Mouse (Mus musculus) kidney, postnatal 0 days (tissue): ENCODE data around the gene Tpcn2. TPM values are rescaled to one million over a fixed set of nuclear protein-coding genes. Genes with fewer than 3 reads are reported as not detected.
A peak's percentile ranks its signal among the peaks of the same experiment; 100 is the strongest.

Experiments used
- ATAC-seq: fragments of 200-750 bp; cut with Nextera tagmentation; replicated peaks from 2 replicates; pipeline ENCODE4 v1.8.0; 2017; ENCODE audit warnings: low read depth, moderate number of reproducible peaks, moderate TSS enrichment, moderate library complexity; ENCODE audit not compliant: low FRiP score
- DNase-seq: peaks from one replicate; pipeline ENCODE4 v3.0.0-alpha.2; 2016; ENCODE audit warnings: low spot score
- H3K27ac ChIP-seq: fragments of 300-500 bp; sonication (generic); 2 replicates; pipeline ENCODE4 v1.5.1; 2014; ENCODE audit warnings: mild to moderate bottlenecking
- H3K27me3 ChIP-seq: fragments of 300-500 bp; sonication (generic); 2 replicates; pipeline ENCODE4 v1.6.1; 2014; ENCODE audit warnings: low read length, mixed read lengths; ENCODE audit not compliant: insufficient read depth
- H3K36me3 ChIP-seq: fragments of 300-500 bp; sonication (generic); 2 replicates; pipeline ENCODE4 v1.6.1; 2014; ENCODE audit warnings: low read length, mixed read lengths; ENCODE audit not compliant: insufficient read depth
- H3K4me1 ChIP-seq: fragments of 300-500 bp; sonication (generic); replicated peaks from 2 replicates; pipeline ENCODE4 v1.6.1; 2014; ENCODE audit warnings: antibody characterized with exemption, low read length, mixed read lengths; ENCODE audit not compliant: insufficient read depth
- H3K4me2 ChIP-seq: fragments of 300-500 bp; sonication (generic); 2 replicates; pipeline ENCODE4 v1.6.1; 2014; ENCODE audit warnings: mild to moderate bottlenecking, low read length, moderate library complexity, mixed read lengths
- H3K4me3 ChIP-seq: fragments of 300-500 bp; sonication (generic); replicated peaks from 2 replicates; pipeline ENCODE4 v1.5.1; 2014; ENCODE audit warnings: low read depth, low read length
- H3K9ac ChIP-seq: fragments of 300-500 bp; sonication (generic); 2 replicates; pipeline ENCODE4 v1.6.1; 2014; ENCODE audit warnings: low read depth, low read length
- H3K9me3 ChIP-seq: fragments of 300-500 bp; sonication (generic); replicated peaks from 2 replicates; pipeline ENCODE4 v1.6.1; 2016; ENCODE audit warnings: low read length, inconsistent platforms, mixed read lengths
- CTCF ChIP-seq: IDR thresholded peaks from 2 replicates; pipeline ENCODE4 v1.5.1; 2016; ENCODE audit warnings: antibody characterized with exemption, low read depth, mild to moderate bottlenecking, moderate library complexity
- WGBS: fragments of 180-500 bp; shearing (Covaris S2); extraction: QIAGEN DNeasy Blood & Tissue Kit; methylation state at CpG from one replicate; pipeline ENCODE4 v1.1.7; 2014; 5-methylcytosine and 5-hydroxymethylcytosine counted together
- polyA plus RNA-seq: library from polyadenylated mRNA; unstranded; fragments of >200 nt; fragmentation: Nextera tagmentation; extraction: Ambion mirVana; gene quantifications from 2 replicates; pipeline ENCODE4 v1.2.1, GENCODE M21; 2015

Tpcn2 gene
- polyA plus RNA-seq: 7.7 and 8.7 TPM in 2 replicates

DNA sequence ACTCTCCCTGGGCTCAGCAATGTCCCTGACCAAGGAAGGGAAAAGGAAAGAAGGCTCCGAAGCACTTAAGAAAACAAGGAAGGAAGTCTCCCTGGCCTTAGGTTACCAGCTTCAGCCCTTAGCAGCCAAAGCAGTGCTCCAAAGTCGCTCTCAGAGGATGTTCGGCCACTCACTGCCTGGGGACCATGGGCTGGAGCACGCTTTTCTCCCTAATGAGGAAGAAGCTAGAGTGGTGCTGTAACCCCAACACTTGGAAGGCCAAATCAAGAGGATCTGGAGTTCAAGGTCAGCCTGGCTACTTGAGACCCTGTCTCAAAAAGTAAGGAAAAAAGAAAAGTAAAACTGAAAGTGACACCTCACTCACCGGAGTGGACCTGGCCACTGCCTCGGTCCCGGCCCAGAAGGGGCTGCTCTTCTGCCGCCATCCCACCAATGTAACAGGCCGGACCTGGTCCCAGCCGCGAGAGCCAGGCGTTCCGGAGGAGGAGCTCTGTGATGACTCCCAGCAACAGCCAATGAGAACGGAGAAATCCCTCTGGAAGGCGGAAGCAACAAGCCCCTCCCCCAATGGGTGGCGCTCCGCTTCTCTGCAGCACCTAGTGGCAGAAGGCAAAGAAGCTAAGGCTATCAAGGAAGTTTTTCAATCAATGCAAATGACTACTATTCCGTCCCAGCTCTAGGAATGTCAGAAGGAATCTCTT lies at the start of gene Tpcn2:
Gene Tpcn2 (minus strand): TSS at position 525 of the 701 bp plus-strand sequence.
- H3K27ac ChIP-seq: peak within 1 kb of the TSS; percentile 70
- no peaks in the 10 kb centered on the region for H3K27me3 ChIP-seq
- WGBS: under 1% methylated on average over 18 of the region's 18 CpGs
- peak within 1 kb of the TSS; percentile 64 for H3K9ac ChIP-seq
- DNase-seq: peak; percentile 99
- peaks cover 14% of the 10 kb centered on the region; the same call in 1 of the 2 replicates for H3K36me3 ChIP-seq
- H3K9me3 ChIP-seq: no peaks in the 10 kb centered on the region
- ATAC-seq: peak; percentile 89
- peak; percentile 70 for TF ChIP-seq CTCF
- H3K4me3 ChIP-seq: peak within 1 kb of the TSS; percentile 53
- peak within 1 kb of the TSS; percentile 80 for H3K4me2 ChIP-seq
- peaks cover 19% of the 10 kb centered on the region; the same call in 1 of the 2 replicates for H3K4me1 ChIP-seq

DNA sequence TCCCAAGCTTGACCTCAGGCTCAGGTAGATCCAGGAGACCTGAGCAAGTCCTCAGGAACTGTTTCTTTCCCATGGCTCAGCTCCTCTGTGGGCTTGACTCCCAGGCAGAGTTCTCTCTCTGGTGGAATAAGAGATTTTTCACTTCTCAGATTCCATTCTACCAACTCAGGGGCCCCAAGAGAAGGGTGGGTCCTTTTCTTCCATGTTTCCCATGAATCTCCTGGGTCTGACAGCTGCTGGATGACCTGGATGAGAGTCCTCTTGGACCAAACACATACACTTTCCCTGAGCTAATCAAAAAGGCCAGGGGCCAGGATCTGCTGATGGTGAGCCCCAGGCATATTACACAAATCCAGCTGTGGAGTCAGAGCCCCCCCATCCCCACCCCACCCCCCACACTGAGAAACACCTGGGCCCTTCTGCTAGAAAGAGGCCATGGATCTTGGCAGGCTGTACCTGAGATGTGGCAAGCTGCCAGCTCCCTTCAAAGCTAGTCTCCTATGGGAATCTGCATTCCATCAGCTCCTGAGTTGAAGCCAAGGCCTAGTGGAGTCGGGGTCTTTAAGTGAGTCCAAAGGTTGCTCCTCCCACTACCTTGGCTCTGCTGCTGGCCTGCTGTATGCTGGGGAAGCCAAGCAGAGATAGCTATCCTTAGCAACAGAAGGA lies 48.7 kb upstream of the Tpcn2 start:
- TF ChIP-seq CTCF: no peak
- DNase-seq (no peak), ATAC-seq (0 out of 2 replicates have a peak, but pooled peaks have one; percentile 16)
- Histone ChIP-seq H3K27me3 (no peaks in the 10 kb centered on the region), H3K9ac (no peak overlapping the region), H3K36me3 (no peaks in the 10 kb centered on the region), H3K4me2 (no peak overlapping the region), H3K9me3 (no peaks in the 10 kb centered on the region), H3K4me1 (no peaks in the 10 kb centered on the region), H3K27ac (no peak overlapping the region), H3K4me3 (no peak overlapping the region)
- 46% methylated on average over 1 of the region's 1 CpGs for WGBS

DNA sequence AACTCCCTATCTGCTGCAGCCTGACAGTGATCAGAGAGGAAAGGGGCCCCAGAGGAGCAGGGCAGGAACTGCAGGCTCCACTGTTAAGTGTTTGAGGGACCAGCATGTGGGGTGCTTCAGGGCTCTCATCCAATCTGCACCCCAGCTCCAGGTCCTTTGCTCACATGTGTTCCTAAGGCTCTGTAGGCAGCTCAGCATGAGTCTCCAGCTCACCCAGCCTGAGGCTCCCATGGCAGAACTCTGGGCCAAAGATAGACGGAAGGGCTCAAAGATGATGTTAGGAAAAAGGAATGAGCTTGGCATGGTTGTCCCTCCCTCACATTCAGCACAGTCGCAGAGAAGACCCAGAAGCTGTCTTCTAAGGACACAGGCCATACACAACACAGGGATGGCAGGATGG lies 46.8 kb upstream of the Tpcn2 start:
- ATAC-seq: no peak
- 84% methylated on average over 2 of the region's 2 CpGs for WGBS

DNA sequence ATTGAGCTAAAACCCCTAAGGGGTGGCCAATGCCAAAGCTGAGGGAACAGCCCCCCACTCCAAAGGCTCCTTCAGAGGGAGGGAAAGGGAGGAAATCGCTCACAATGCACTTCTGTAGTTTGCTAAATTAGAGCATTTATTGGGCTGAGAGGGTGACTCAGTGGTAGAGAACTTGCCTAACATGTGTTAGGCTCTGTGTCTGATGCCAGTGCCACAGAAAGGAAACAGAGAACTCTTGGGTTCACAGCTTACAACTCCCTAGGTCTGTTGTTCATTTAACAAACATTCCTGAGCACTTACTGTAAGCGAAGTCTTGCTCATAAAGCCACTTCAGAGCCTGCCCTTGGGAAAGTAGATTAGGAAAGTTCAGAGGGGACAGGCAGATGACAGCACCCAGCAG lies 46.2 kb upstream of the Tpcn2 start:
- H3K36me3 ChIP-seq: no peaks in the 10 kb centered on the region
- WGBS: 50% methylated on average over 2 of the region's 2 CpGs
- DNase-seq (no peak), ATAC-seq (no peak)
- no peaks in the 10 kb centered on the region for H3K4me1 ChIP-seq
- no peak overlapping the region for H3K9ac ChIP-seq
- H3K4me2 ChIP-seq: no peak overlapping the region
- H3K27me3 ChIP-seq: no peaks in the 10 kb centered on the region
- H3K27ac ChIP-seq: no peak overlapping the region
- TF ChIP-seq CTCF: no peak
- no peaks in the 10 kb centered on the region for H3K9me3 ChIP-seq
- H3K4me3 ChIP-seq: no peak overlapping the region

More for the DNA sequence above, 46.8 kb upstream of the Tpcn2 start:
- H3K27me3 ChIP-seq: no peaks in the 10 kb centered on the region
- no peak for DNase-seq
- TF ChIP-seq CTCF: no peak
- H3K9ac ChIP-seq: no peak overlapping the region
- no peak overlapping the region for H3K27ac ChIP-seq
- H3K36me3 ChIP-seq: no peaks in the 10 kb centered on the region
- no peaks in the 10 kb centered on the region for H3K9me3 ChIP-seq
- no peak overlapping the region for H3K4me2 ChIP-seq
- no peaks in the 10 kb centered on the region for H3K4me1 ChIP-seq
- no peak overlapping the region for H3K4me3 ChIP-seq

DNA sequence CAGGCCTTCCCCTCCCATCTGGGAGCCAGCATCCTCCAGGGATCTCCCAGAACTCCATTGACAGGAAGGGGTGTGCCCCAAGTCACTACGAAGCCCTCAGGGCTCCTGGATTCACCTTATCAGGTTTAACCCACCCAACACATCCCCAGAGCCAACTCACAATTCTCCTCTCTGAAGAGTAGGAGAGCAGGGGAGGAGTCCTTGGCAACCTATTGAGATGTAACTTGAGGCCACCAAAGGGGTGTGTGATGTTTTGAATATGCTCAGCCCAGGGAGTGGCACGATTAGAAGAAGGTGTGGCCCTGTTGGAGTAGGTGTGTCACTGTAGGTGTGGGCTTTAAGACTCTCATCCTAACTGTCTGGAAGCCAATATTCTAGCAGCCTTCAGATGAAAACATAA lies 41.9 kb upstream of the Tpcn2 start:
- 42% methylated on average over 2 of the region's 2 CpGs for WGBS
- Histone ChIP-seq H3K9me3 (no peaks in the 10 kb centered on the region), H3K4me1 (no peaks in the 10 kb centered on the region), H3K36me3 (no peaks in the 10 kb centered on the region), H3K27me3 (no peaks in the 10 kb centered on the region), H3K4me3 (no peak overlapping the region), H3K27ac (no peak overlapping the region), H3K4me2 (no peak overlapping the region), H3K9ac (no peak overlapping the region)
- ATAC-seq (no peak), DNase-seq (no peak)
- no peak for TF ChIP-seq CTCF

GRCm38 (mm10) chr7:145323607-145324006 lies 39.8 kb upstream of the Tpcn2 start:
- WGBS: 36% methylated on average over 4 of the region's 4 CpGs
- no peak for TF ChIP-seq CTCF
- H3K36me3 ChIP-seq: no peaks in the 10 kb centered on the region
- no peaks in the 10 kb centered on the region for H3K9me3 ChIP-seq
- DNase-seq (no peak), ATAC-seq (no peak)
- H3K4me3 ChIP-seq: no peak overlapping the region
- no peaks in the 10 kb centered on the region for H3K27me3 ChIP-seq
- no peak overlapping the region for H3K4me2 ChIP-seq
- no peak overlapping the region for H3K9ac ChIP-seq
- no peak overlapping the region for H3K27ac ChIP-seq
- no peaks in the 10 kb centered on the region for H3K4me1 ChIP-seq
